Mouse (Mus musculus) urinary bladder, adult 2 months (tissue): ENCODE measurements around the gene Eml3. TPM values are rescaled to one million over a fixed set of nuclear protein-coding genes. Genes with fewer than 3 reads are reported as not detected.

Experiments used
- DNase-seq: peaks from one replicate; pipeline ENCODE4 v3.0.0; 2022; ENCODE audit warnings: low spot score
- polyA plus RNA-seq: library from polyadenylated mRNA; depleted of rRNA; stranded (reverse); fragments of >200 nt; gene quantifications from 2 replicates; pipeline ENCODE4 v1.2.3, GENCODE M21; 2012

Eml3 gene
- polyA plus RNA-seq, 1 experiment: 45.3 TPM

- no peak for DNase-seq
Measured at GRCm38 (mm10) chr19:8914212-8914611, 15.1 kb upstream of the Eml3 start.

GRCm38 (mm10) chr19:8919000-8919399 lies 10.4 kb upstream of the Eml3 start:
- no peak for DNase-seq

GRCm38 (mm10) chr19:8919684-8920072 lies 9.7 kb upstream of the Eml3 start:
- no peak for DNase-seq

- DNase-seq: peak; percentile 89
Measured at GRCm38 (mm10) chr19:8920073-8920736, 9.1 kb upstream of the Eml3 start, which contains the start of gene B3gat3. B3gat3 (plus strand) TSS chr19:8920374.

GRCm38 (mm10) chr19:8920836-8921291 lies 8.5 kb upstream of the Eml3 start:
- DNase-seq: no peak

GRCm38 (mm10) chr19:8921741-8922140 lies 7.6 kb upstream of the Eml3 start:
- DNase-seq: no peak

GRCm38 (mm10) chr19:8926766-8927165 lies 2.6 kb upstream of the Eml3 start:
- no peak for DNase-seq

- DNase-seq: no peak
Measured at GRCm38 (mm10) chr19:8927891-8928525, 1.3 kb upstream of the Eml3 start.

GRCm38 (mm10) chr19:8928689-8929223 lies 596 bp upstream of the Eml3 start:
- peak; percentile 51 for DNase-seq

- no peak for DNase-seq
Measured at GRCm38 (mm10) chr19:8930117-8930516, 765 bp downstream of the Eml3 start.

- no peak for DNase-seq
Measured at GRCm38 (mm10) chr19:8930771-8931170, 1.4 kb downstream of the Eml3 start.

- no peak for DNase-seq
Measured at GRCm38 (mm10) chr19:8936736-8937135, 7.4 kb downstream of the Eml3 start.

- DNase-seq: no peak
Measured at GRCm38 (mm10) chr19:8940526-8941133, 11.3 kb downstream of the Eml3 start.

- DNase-seq: no peak
Measured at GRCm38 (mm10) chr19:8941136-8941514, 11.8 kb downstream of the Eml3 start.

GRCm38 (mm10) chr19:8941515-8942217 lies 12.3 kb downstream of the Eml3 start, which contains the start of gene Mta2:
Mta2 (plus strand) TSS chr19:8941875.
- peak; percentile 88 for DNase-seq

- no peak for DNase-seq
Measured at GRCm38 (mm10) chr19:8942276-8942964, 13.1 kb downstream of the Eml3 start.

GRCm38 (mm10) chr19:8943047-8943446 lies 13.7 kb downstream of the Eml3 start:
- DNase-seq: no peak

GRCm38 (mm10) chr19:8944062-8944461 lies 14.7 kb downstream of the Eml3 start:
- no peak for DNase-seq

GRCm38 (mm10) chr19:8944750-8945149 lies 15.4 kb downstream of the Eml3 start:
- DNase-seq: no peak

GRCm38 (mm10) chr19:8945251-8945650 lies 15.9 kb downstream of the Eml3 start:
- DNase-seq: no peak

GRCm38 (mm10) chr19:8946929-8947328 lies 17.6 kb downstream of the Eml3 start:
- no peak for DNase-seq
